Mouse (Mus musculus): ENCODE measurements at regions not wholly inside any gene's neighbourhood (a gene's known extent, or its start where the extent isn't known, plus 50 kb on each side); places are given as distances from the start of the nearest gene placed in this dataset.

GRCm38 (mm10) chr5:82793197-82793596 lies 561.8 kb downstream of the Tecrl start:
- TF ChIP-seq MAX (IDR thresholded peaks at IDR 0.05) (no peak), CTCF (IDR thresholded peaks at IDR 0.05; ENCODE audit: control insufficient read depth, insufficient read depth, insufficient read length) (no peak), CEBPB (IDR thresholded peaks at IDR 0.05; ENCODE audit: low read depth) (no peak), USF1 (IDR thresholded peaks at IDR 0.05; ENCODE audit: low read depth) (no peak)

Measured in C2C12 (cell line).